Mouse (Mus musculus): ENCODE results near the gene Tapt1.

GRCm38 (mm10) chr5:44164233-44164776, 62.1 kb downstream of the Tapt1 start:
- TF ChIP-seq POLR2A (IDR thresholded peaks at IDR 0.05; ENCODE audit: low read depth, low read length) = no peak
- TF ChIP-seq CTCF (IDR thresholded peaks at IDR 0.05; ENCODE audit: extremely low read depth, insufficient read length, insufficient replicate concordance, low read depth, low read length) = no peak

Data from small intestine, adult 2 months (tissue).